Mouse (Mus musculus) thymus, adult 2 months (tissue): ENCODE data around the gene Hrct1.

ENCODE experiments used
- CTCF ChIP-seq: fragments of 200-500 bp; IDR thresholded peaks from 2 replicates; pipeline ENCODE4 v1.5.1; 2012; ENCODE audit warnings: mild to moderate bottlenecking, control low read depth, low read length, moderate library complexity, borderline replicate concordance; ENCODE audit not compliant: control insufficient read depth, poor library complexity, insufficient read depth; ENCODE audit errors: extremely low read depth
- POLR2A ChIP-seq: fragments of 200-500 bp; IDR thresholded peaks from 2 replicates; pipeline ENCODE4 v1.6.1; 2012; ENCODE audit warnings: mild to moderate bottlenecking, low read length, control low read depth, moderate library complexity; ENCODE audit not compliant: control insufficient read depth, poor library complexity, insufficient read depth; ENCODE audit errors: extremely low read depth

GRCm38 (mm10) chr4:43679416-43680043 is 47.5 kb upstream of the Hrct1 start:
- TF ChIP-seq POLR2A (no peak), CTCF (no peak)
